Mouse (Mus musculus) hindbrain, postnatal 0 days (tissue): ENCODE results near the gene Dpagt1. TPM values are rescaled to one million over a fixed set of nuclear protein-coding genes. Genes with fewer than 3 reads are reported as not detected.
A peak's percentile ranks its signal among the peaks of the same experiment; 100 is the strongest.
"Not testable (repeated sequence)": the region's sequence is repeated elsewhere in the genome, so short reads cannot be mapped to it uniquely, and the experiment has no call there.

Source experiments
- ATAC-seq: fragments of 200-750 bp; cut with Nextera tagmentation; 2 replicates; pipeline ENCODE4 v1.8.0; 2017; ENCODE audit warnings: mild to moderate bottlenecking, moderate TSS enrichment, moderate library complexity
- DNase-seq: peaks from one replicate; pipeline ENCODE4 v3.0.0-alpha.2; 2015; ENCODE audit warnings: low spot score
- H3K27ac ChIP-seq: fragments of 300-500 bp; sonication (generic); 2 replicates; pipeline ENCODE4 v1.5.1; 2014; ENCODE audit warnings: mild to moderate bottlenecking
- H3K27me3 ChIP-seq: fragments of 300-500 bp; sonication (generic); 2 replicates; pipeline ENCODE4 v1.6.1; 2014; ENCODE audit warnings: low read length, mixed read lengths; ENCODE audit not compliant: insufficient read depth
- H3K36me3 ChIP-seq: fragments of 300-500 bp; sonication (generic); 2 replicates; pipeline ENCODE4 v1.6.1; 2014; ENCODE audit warnings: low read length, mixed read lengths; ENCODE audit not compliant: insufficient read depth
- H3K4me1 ChIP-seq: fragments of 300-500 bp; sonication (generic); 2 replicates; pipeline ENCODE4 v1.6.1; 2014; ENCODE audit warnings: antibody characterized with exemption, low read length, mixed read lengths; ENCODE audit not compliant: insufficient read depth
- H3K4me2 ChIP-seq: fragments of 300-500 bp; sonication (generic); 2 replicates; pipeline ENCODE4 v1.6.1; 2014; ENCODE audit warnings: low read depth, mild to moderate bottlenecking, low read length, moderate library complexity, mixed read lengths
- H3K4me3 ChIP-seq: fragments of 300-500 bp; sonication (generic); 2 replicates; pipeline ENCODE4 v1.5.1; 2014; ENCODE audit warnings: low read length
- H3K9ac ChIP-seq: fragments of 300-500 bp; sonication (generic); replicated peaks from 2 replicates; pipeline ENCODE4 v1.6.1; 2014; ENCODE audit warnings: mild to moderate bottlenecking, low read length, moderate library complexity, mixed read lengths
- H3K9me3 ChIP-seq: fragments of 300-500 bp; sonication (generic); 2 replicates; pipeline ENCODE4 v1.6.1; 2016; ENCODE audit warnings: low read length, mixed read lengths
- CTCF ChIP-seq: IDR thresholded peaks from 2 replicates; pipeline ENCODE4 v1.5.1; 2016; ENCODE audit warnings: antibody characterized with exemption, control low read depth, low read depth
- WGBS: fragments of 180-500 bp; shearing (Covaris S2); extraction: QIAGEN DNeasy Blood & Tissue Kit; methylation state at CpG from one replicate; pipeline ENCODE4 v1.1.7; 2014; 5-methylcytosine and 5-hydroxymethylcytosine counted together
- microRNA-seq, 2 experiments: library from miRNA; unstranded; fragments of <30 nt; microRNA quantifications; one replicate each; pipeline ENCODE4; 2016
- polyA plus RNA-seq: library from polyadenylated mRNA; unstranded; fragments of >200 nt; fragmentation: Nextera tagmentation; extraction: Ambion mirVana; gene quantifications from 2 replicates; pipeline ENCODE4 v1.2.1, GENCODE M21; 2015
- total RNA-seq: library from RNA; depleted of rRNA; stranded (reverse); fragments of >200 nt; gene quantifications from 2 replicates; pipeline ENCODE4 v1.2.3, GENCODE M21; 2014; rRNA removed

Gene Dpagt1
- total and polyA plus RNA-seq, 2 experiments from 2014 or later = 24.6 to 30.9 TPM

- no peak for TF ChIP-seq CTCF
- H3K4me2 ChIP-seq = no peak overlapping the region
- H3K27ac ChIP-seq = no peak overlapping the region
- no peak overlapping the region for H3K9ac ChIP-seq
- ATAC-seq (no peak), DNase-seq (no peak)
- no peaks in the 10 kb centered on the region for H3K9me3 ChIP-seq
- 0 out of 2 replicates have a peak, but pooled peaks cover under 1% of the 10 kb centered on the region for H3K36me3 ChIP-seq
- no peaks in the 10 kb centered on the region for H3K27me3 ChIP-seq
- WGBS = 91% methylated on average over 6 of the region's 6 CpGs
- H3K4me1 ChIP-seq = peaks cover 9% of the 10 kb centered on the region
- H3K4me3 ChIP-seq = no peak overlapping the region
Observed at GRCm38 (mm10) chr9:44376141-44376540, 50.3 kb downstream of the Dpagt1 start.

GRCm38 (mm10) chr9:44377335-44377734 is 51.5 kb downstream of the Dpagt1 start:
- not testable (repeated sequence) for H3K4me1 ChIP-seq, H3K27me3 ChIP-seq, H3K9me3 ChIP-seq, H3K9ac ChIP-seq, DNase-seq, H3K4me3 ChIP-seq, H3K27ac ChIP-seq, ATAC-seq, H3K4me2 ChIP-seq
- peaks cover 13% of the 10 kb centered on the region for H3K36me3 ChIP-seq
- 84% methylated on average over 2 of the region's 2 CpGs for WGBS

- H3K4me3 ChIP-seq = peak overlapping the region; percentile 87
- peak overlapping the region; percentile 96; the same call in 1 of the 2 replicates for H3K9ac ChIP-seq
- WGBS = 88% methylated on average over 5 of the region's 5 CpGs
- peaks cover 9% of the 10 kb centered on the region for H3K4me1 ChIP-seq
- TF ChIP-seq CTCF = no peak
- peaks cover 22% of the 10 kb centered on the region for H3K36me3 ChIP-seq
- no peak for DNase-seq
- H3K4me2 ChIP-seq = peak overlapping the region; percentile 82
- peak overlapping the region; percentile 86; the same call in 1 of the 2 replicates for H3K27ac ChIP-seq
- no peak for ATAC-seq
- no peaks in the 10 kb centered on the region for H3K27me3 ChIP-seq
- no peaks in the 10 kb centered on the region for H3K9me3 ChIP-seq
Observed at GRCm38 (mm10) chr9:44378153-44378730, 52.4 kb downstream of the Dpagt1 start.

- 2% methylated on average over 79 of the region's 83 CpGs for WGBS
- peak; percentile 99 for ATAC-seq
Observed at GRCm38 (mm10) chr9:44379054-44379834, 53.4 kb downstream of the Dpagt1 start, which contains the start of gene Hyou1. Gene Hyou1, plus strand, starts transcription at chr9:44379490.

GRCm38 (mm10) chr9:44379862-44380261 is 54.0 kb downstream of the Dpagt1 start:
- Histone ChIP-seq H3K27me3 (no peaks in the 10 kb centered on the region), H3K4me3 (peak overlapping the region; percentile 87), H3K27ac (peak overlapping the region; percentile 89), H3K4me2 (peak overlapping the region; percentile 82), H3K9me3 (no peaks in the 10 kb centered on the region), H3K36me3 (peaks cover 36% of the 10 kb centered on the region), H3K4me1 (peaks cover 9% of the 10 kb centered on the region), H3K9ac (peak overlapping the region; percentile 96)
- TF ChIP-seq CTCF = no peak
- ATAC-seq (peak; percentile 14), DNase-seq (peak; percentile 19)
- WGBS = 8% methylated on average over 15 of the region's 15 CpGs

More at GRCm38 (mm10) chr9:44379054-44379834, 53.4 kb downstream of the Dpagt1 start, which contains the start of gene Hyou1:
- TF ChIP-seq CTCF = peak; percentile 30
- Histone ChIP-seq H3K4me3 (peak within 1 kb of the TSS; percentile 87), H3K9ac (peak within 1 kb of the TSS; percentile 96), H3K27ac (peak within 1 kb of the TSS; percentile 89), H3K4me1 (peaks cover 9% of the 10 kb centered on the region), H3K36me3 (peaks cover 30% of the 10 kb centered on the region), H3K4me2 (peak within 1 kb of the TSS; percentile 82), H3K9me3 (no peaks in the 10 kb centered on the region), H3K27me3 (no peaks in the 10 kb centered on the region)
- peak; percentile 99 for DNase-seq

Small RNA genes lying within 50 kb of the gene (microRNA-seq; reads per million reads assigned to microRNA genes)
- gene Gm44335 = 0 reads per million in 2 experiments

Other genes with a start within 250 kb of the Dpagt1 start
- gene Mfrp, start 224.3 kb upstream of the Dpagt1 start, total RNA-seq = 2.8 and 4.0 TPM in 2 replicates
- 0.24 and 0.50 TPM in 2 replicates for gene Mfrp, start 224.3 kb upstream of the Dpagt1 start, polyA plus RNA-seq
- gene C1qtnf5, start 218.8 kb upstream of the Dpagt1 start, total RNA-seq = 36.7 and 39.5 TPM in 2 replicates
- gene C1qtnf5, start 218.8 kb upstream of the Dpagt1 start, polyA plus RNA-seq = 12.3 and 12.8 TPM in 2 replicates
- gene Gm49380, start 212.5 kb upstream of the Dpagt1 start, total RNA-seq = not detected in 2 replicates
- 0.21 TPM in 1 of 2 replicates, not detected in the other for gene Gm49380, start 212.5 kb upstream of the Dpagt1 start, polyA plus RNA-seq
- 17.5 and 24.3 TPM in 2 replicates for gene Rnf26, start 212.5 kb upstream of the Dpagt1 start, total RNA-seq
- 38.0 and 41.1 TPM in 2 replicates for gene Rnf26, start 212.5 kb upstream of the Dpagt1 start, polyA plus RNA-seq
- gene Mcam, start 191.6 kb upstream of the Dpagt1 start, total RNA-seq = 23.7 and 29.5 TPM in 2 replicates
- gene Mcam, start 191.6 kb upstream of the Dpagt1 start, polyA plus RNA-seq = 8.0 and 9.0 TPM in 2 replicates
- gene Cbl, start 92.0 kb upstream of the Dpagt1 start, total RNA-seq = 24.2 and 30.5 TPM in 2 replicates
- 13.2 and 14.3 TPM in 2 replicates for gene Cbl, start 92.0 kb upstream of the Dpagt1 start, polyA plus RNA-seq
- gene Ccdc153, start 85.3 kb upstream of the Dpagt1 start, total RNA-seq = 1.0 TPM in 1 of 2 replicates, not detected in the other
- 2.2 and 2.6 TPM in 2 replicates for gene Ccdc153, start 85.3 kb upstream of the Dpagt1 start, polyA plus RNA-seq
- 0.31 TPM in 1 of 2 replicates, not detected in the other for gene Pdzd3, start 74.5 kb upstream of the Dpagt1 start, total RNA-seq
- gene Pdzd3, start 74.5 kb upstream of the Dpagt1 start, polyA plus RNA-seq = 0.13 and 0.34 TPM in 2 replicates
- 5.7 and 12.7 TPM in 2 replicates for gene Nlrx1, start 57.4 kb upstream of the Dpagt1 start, total RNA-seq
- 5.1 and 6.9 TPM in 2 replicates for gene Nlrx1, start 57.4 kb upstream of the Dpagt1 start, polyA plus RNA-seq
- 59.1 and 69.6 TPM in 2 replicates for gene Abcg4, start 37.4 kb upstream of the Dpagt1 start, total RNA-seq
- 21.0 and 24.1 TPM in 2 replicates for gene Abcg4, start 37.4 kb upstream of the Dpagt1 start, polyA plus RNA-seq
- 28.4 and 38.6 TPM in 2 replicates for gene Hinfp, start 20.3 kb upstream of the Dpagt1 start, total RNA-seq
- 14.8 and 15.2 TPM in 2 replicates for gene Hinfp, start 20.3 kb upstream of the Dpagt1 start, polyA plus RNA-seq
- 50.5 and 55.6 TPM in 2 replicates for gene C2cd2l, start 5.7 kb upstream of the Dpagt1 start, total RNA-seq
- gene C2cd2l, start 5.7 kb upstream of the Dpagt1 start, polyA plus RNA-seq = 19.6 and 22.8 TPM in 2 replicates
- gene H2afx, start 8.7 kb downstream of the Dpagt1 start, total RNA-seq = 272 and 314 TPM in 2 replicates
- gene H2afx, start 8.7 kb downstream of the Dpagt1 start, polyA plus RNA-seq = 123 and 136 TPM in 2 replicates
- 38.7 and 38.8 TPM in 2 replicates for gene Hmbs, start 18.2 kb downstream of the Dpagt1 start, total RNA-seq
- gene Hmbs, start 18.2 kb downstream of the Dpagt1 start, polyA plus RNA-seq = 64.3 and 67.3 TPM in 2 replicates
- 41.6 and 53.2 TPM in 2 replicates for gene Vps11, start 35.7 kb downstream of the Dpagt1 start, total RNA-seq
- 39.3 and 39.9 TPM in 2 replicates for gene Vps11, start 35.7 kb downstream of the Dpagt1 start, polyA plus RNA-seq
- 60.6 and 95.7 TPM in 2 replicates for gene Hyou1, start 53.5 kb downstream of the Dpagt1 start, total RNA-seq
- 15.5 and 17.4 TPM in 2 replicates for gene Hyou1, start 53.5 kb downstream of the Dpagt1 start, polyA plus RNA-seq
- 72.7 and 93.9 TPM in 2 replicates for gene Slc37a4, start 70.8 kb downstream of the Dpagt1 start, total RNA-seq
- gene Slc37a4, start 70.8 kb downstream of the Dpagt1 start, polyA plus RNA-seq = 40.2 and 40.3 TPM in 2 replicates
- gene Rps25, start 81.1 kb downstream of the Dpagt1 start, total RNA-seq = 190 and 229 TPM in 2 replicates
- 1,650 and 1,709 TPM in 2 replicates for gene Rps25, start 81.1 kb downstream of the Dpagt1 start, polyA plus RNA-seq
- gene Trappc4, start 81.6 kb downstream of the Dpagt1 start, total RNA-seq = 108 and 120 TPM in 2 replicates
- gene Trappc4, start 81.6 kb downstream of the Dpagt1 start, polyA plus RNA-seq = 293 and 307 TPM in 2 replicates
- gene Ccdc84, start 92.5 kb downstream of the Dpagt1 start, total RNA-seq = 14.7 and 23.6 TPM in 2 replicates
- gene Ccdc84, start 92.5 kb downstream of the Dpagt1 start, polyA plus RNA-seq = 26.0 and 31.1 TPM in 2 replicates
- gene Foxr1, start 115.1 kb downstream of the Dpagt1 start, total RNA-seq = not detected in 2 replicates
- not detected in 2 replicates for gene Foxr1, start 115.1 kb downstream of the Dpagt1 start, polyA plus RNA-seq
- not detected in 2 replicates for gene Upk2, start 129.0 kb downstream of the Dpagt1 start, total RNA-seq
- gene Upk2, start 129.0 kb downstream of the Dpagt1 start, polyA plus RNA-seq = not detected in 2 replicates
- gene Bcl9l, start 156.8 kb downstream of the Dpagt1 start, total RNA-seq = 32.7 and 44.5 TPM in 2 replicates
- 7.8 and 8.4 TPM in 2 replicates for gene Bcl9l, start 156.8 kb downstream of the Dpagt1 start, polyA plus RNA-seq
- gene Cxcr5, start 235.9 kb downstream of the Dpagt1 start, total RNA-seq = not detected in 2 replicates
- gene Cxcr5, start 235.9 kb downstream of the Dpagt1 start, polyA plus RNA-seq = not detected in 2 replicates